Mouse (Mus musculus) lung, postnatal 0 days (tissue): ENCODE results near the gene Ndufb7.

Source experiments
- CTCF ChIP-seq: IDR thresholded peaks from 2 replicates; pipeline ENCODE4 v1.5.1; 2016; ENCODE audit warnings: antibody characterized with exemption, mild to moderate bottlenecking
- EP300 ChIP-seq: IDR thresholded peaks from 2 replicates; pipeline ENCODE4 v1.6.1; 2016; ENCODE audit warnings: antibody characterized with exemption, mild to moderate bottlenecking, control low read depth

GRCm38 (mm10) chr8:83582226-83582625 is 15.8 kb downstream of the Ndufb7 start:
- TF ChIP-seq CTCF (no peak), EP300 (no peak)
